Comparison of ENCODE assay signal across 10 mouse cellular contexts in genomic region chr11:94472916-94473706, GRCm38 (mm10). TPM values are rescaled to one million over a fixed set of nuclear protein-coding genes. Genes with fewer than 3 reads are reported as not detected.
A peak's percentile ranks its signal among the peaks of the same experiment; 100 is the strongest.
DNase-seq lines count a peak whose midpoint lies in the region; ATAC-seq and TF ChIP-seq lines count a peak whose summit lies in the region.
"Had no signal": no experiment of that assay in that cellular context is flagged by ENCODE, and none has a peak within 500 bp of the region (broad histone marks: within the 10 kb centered on the region; RNA-seq: fewer than 3 reads in every experiment).

No protein-coding gene starts in this region.

- H3K9me3 ChIP-seq in hindbrain, postnatal 0 days (ENCODE audit: low read length): no peaks in the 10 kb centered on the region
- no peaks in the 10 kb centered on the region for H3K9me3 ChIP-seq in neural tube, embryonic 11.5 days (ENCODE audit: control insufficient read depth, low read length)

- DNase-seq in embryo, embryonic 10 days (ENCODE audit: low spot score): peak; percentile 40
- DNase-seq in embryo, embryonic 10.5 days (ENCODE audit: low spot score): no peak
- DNase-seq in thymus, adult 2 months: peak; percentile 10
- no peak for DNase-seq in thymus, postnatal 0 days (ENCODE audit: low spot score)
- DNase-seq in hindbrain, postnatal 0 days (ENCODE audit: low spot score): no peak
- peak; percentile 50 for DNase-seq in neural tube, embryonic 11.5 days (ENCODE audit: low spot score)
- no peak for DNase-seq in left cerebral cortex, postnatal 25 days (ENCODE audit: low spot score in 2 of 2)
- no peak for DNase-seq in MN1 (ENCODE audit: low spot score)

- H3K27ac ChIP-seq in thymus, adult 2 months (ENCODE audit: control insufficient read depth, insufficient read depth, low read length): no peak overlapping the region
- peak overlapping the region; percentile 71 for H3K27ac ChIP-seq in hindbrain, postnatal 0 days
- H3K27ac ChIP-seq in neural tube, embryonic 11.5 days (ENCODE audit: low read depth, low read length): peak overlapping the region; percentile 58

- peak overlapping the region; percentile 83 for H3K9ac ChIP-seq in hindbrain, postnatal 0 days (replicated peaks; ENCODE audit: low read length)
- H3K9ac ChIP-seq in neural tube, embryonic 11.5 days (ENCODE audit: low read length): peak overlapping the region; percentile 79

- intact Hi-C loops in left cerebral cortex, postnatal 25 days (cut with DNase I): loop anchor here (2.0 to 5.0 kb wide), 2 partner anchors 48 to 146 kb away; partner anchors contain the start of gene Ankrd40

- no peak for TF ChIP-seq POLR2A in thymus, adult 2 months (IDR thresholded peaks at IDR 0.05; ENCODE audit: control insufficient read depth, extremely low read depth, insufficient read depth, low read length, poor library complexity)

- H3K4me2 ChIP-seq in hindbrain, postnatal 0 days (ENCODE audit: low read depth, low read length): peak overlapping the region; percentile 76
- H3K4me2 ChIP-seq in neural tube, embryonic 11.5 days (ENCODE audit: low read depth): peak overlapping the region; percentile 98

- ATAC-seq in hindbrain, postnatal 0 days: no peak
- ATAC-seq in neural tube, embryonic 11.5 days (ENCODE audit: insufficient read depth, low FRiP score, low TSS enrichment): peak; percentile 17; the same call in 1 of the 2 replicates

- TF ChIP-seq CTCF in thymus, adult 2 months (IDR thresholded peaks at IDR 0.05; ENCODE audit: borderline replicate concordance, control insufficient read depth, extremely low read depth, insufficient read depth, low read length, poor library complexity): no peak
- no peak for TF ChIP-seq CTCF in hindbrain, postnatal 0 days (IDR thresholded peaks at IDR 0.05; ENCODE audit: low read depth)

- H3K36me3 ChIP-seq in thymus, adult 2 months (ENCODE audit: control insufficient read depth, insufficient read depth, low read length): no peaks in the 10 kb centered on the region
- no peaks in the 10 kb centered on the region for H3K36me3 ChIP-seq in hindbrain, postnatal 0 days (ENCODE audit: insufficient read depth, low read length)
- no peaks in the 10 kb centered on the region for H3K36me3 ChIP-seq in neural tube, embryonic 11.5 days (ENCODE audit: control insufficient read depth, insufficient read depth, low read length)

- H3K4me3 ChIP-seq in thymus, adult 2 months (ENCODE audit: control insufficient read depth, insufficient read depth, low read length): peak overlapping the region; percentile 15
- H3K4me3 ChIP-seq in hindbrain, postnatal 0 days (ENCODE audit: low read length): peak overlapping the region; percentile 78
- H3K4me3 ChIP-seq in neural tube, embryonic 11.5 days (ENCODE audit: low read depth, low read length): peak overlapping the region; percentile 69

- peaks cover 17% of the 10 kb centered on the region for H3K4me1 ChIP-seq in thymus, adult 2 months (replicated peaks; ENCODE audit: control insufficient read depth, insufficient read depth, low read length)
- H3K4me1 ChIP-seq in hindbrain, postnatal 0 days (ENCODE audit: insufficient read depth, low read length): peaks cover 24% of the 10 kb centered on the region
- H3K4me1 ChIP-seq in neural tube, embryonic 11.5 days (ENCODE audit: control insufficient read depth, insufficient read depth, low read length): peaks cover 45% of the 10 kb centered on the region

- 2% methylated on average over 52 of the region's 52 CpGs for WGBS in thymus, adult 2 months
- WGBS in hindbrain, postnatal 0 days: 2% methylated on average over 51 of the region's 52 CpGs
- WGBS in neural tube, embryonic 11.5 days: under 1% methylated on average over 45 of the region's 52 CpGs

- peaks cover 26% of the 10 kb centered on the region for H3K27me3 ChIP-seq in thymus, adult 2 months (ENCODE audit: control insufficient read depth, insufficient read depth, low read length)
- H3K27me3 ChIP-seq in hindbrain, postnatal 0 days (ENCODE audit: insufficient read depth, low read length): no peaks in the 10 kb centered on the region
- H3K27me3 ChIP-seq in neural tube, embryonic 11.5 days (ENCODE audit: control insufficient read depth, insufficient read depth, low read length): peaks cover 36% of the 10 kb centered on the region

RNA-seq across cellular contexts. Expression of gene Cacna1g, which starts 0.9 kb away (rescaled TPM):
- 2.3 and 6.5 TPM in 2 replicates for polyA plus RNA-seq in thymus, adult 2 months (2012; rRNA removed)
- polyA plus RNA-seq in thymus, postnatal 0 days (2015; fragmentation: Nextera tagmentation; extraction: Ambion mirVana): 0.21 and 0.23 TPM in 2 replicates
- total RNA-seq in hindbrain, postnatal 0 days (2014; rRNA removed): 87.7 and 90.3 TPM in 2 replicates
- polyA plus RNA-seq in hindbrain, postnatal 0 days (2015; fragmentation: Nextera tagmentation; extraction: Ambion mirVana): 10.0 and 10.4 TPM in 2 replicates
- polyA plus RNA-seq in neural tube, embryonic 11.5 days (2014; fragmentation: Nextera tagmentation; extraction: Ambion mirVana): 9.0 and 10.0 TPM in 2 replicates
- 10 to 100 TPM; 83.4 to 92.5 TPM for total RNA-seq in left cerebral cortex, postnatal 25 days (2021)
- total RNA-seq: hematopoietic stem cell, adult 5-6 weeks had no signal

RNA-seq across cellular contexts. Expression of gene Spata20, which starts 12.9 kb away (rescaled TPM):
- polyA plus RNA-seq in thymus, adult 2 months (2012; rRNA removed): 0.04 and 0.39 TPM in 2 replicates
- 0.09 TPM in 1 of 2 replicates, not detected in the other for polyA plus RNA-seq in thymus, postnatal 0 days (2015; fragmentation: Nextera tagmentation; extraction: Ambion mirVana)
- 1.5 and 11.8 TPM in 2 replicates for total RNA-seq in hindbrain, postnatal 0 days (2014; rRNA removed)
- 1.0 and 1.6 TPM in 2 replicates for polyA plus RNA-seq in hindbrain, postnatal 0 days (2015; fragmentation: Nextera tagmentation; extraction: Ambion mirVana)
- 0.23 TPM in 1 of 2 replicates, not detected in the other for polyA plus RNA-seq in neural tube, embryonic 11.5 days (2014; fragmentation: Nextera tagmentation; extraction: Ambion mirVana)
- total RNA-seq in left cerebral cortex, postnatal 25 days (2021): under 1 TPM; 0.27 to 0.69 TPM
- total RNA-seq: hematopoietic stem cell, adult 5-6 weeks; MEL had no signal

RNA-seq across cellular contexts. Expression of gene Epn3, which starts 26.7 kb away (rescaled TPM):
- 1.8 and 3.3 TPM in 2 replicates for polyA plus RNA-seq in thymus, adult 2 months (2012; rRNA removed)
- polyA plus RNA-seq in thymus, postnatal 0 days (2015; fragmentation: Nextera tagmentation; extraction: Ambion mirVana): 0.78 and 0.91 TPM in 2 replicates
- total RNA-seq in hindbrain, postnatal 0 days (2014; rRNA removed): 2.7 and 6.2 TPM in 2 replicates
- 3.6 and 3.7 TPM in 2 replicates for polyA plus RNA-seq in hindbrain, postnatal 0 days (2015; fragmentation: Nextera tagmentation; extraction: Ambion mirVana)
- 0.68 and 0.72 TPM in 2 replicates for polyA plus RNA-seq in neural tube, embryonic 11.5 days (2014; fragmentation: Nextera tagmentation; extraction: Ambion mirVana)
- under 1 TPM; 0.73 to 0.92 TPM for total RNA-seq in left cerebral cortex, postnatal 25 days (2021)
- total RNA-seq: MEL had no signal

RNA-seq across cellular contexts. Expression of gene Mycbpap, which starts 48.4 kb away (rescaled TPM):
- 0.13 and 0.19 TPM in 2 replicates for polyA plus RNA-seq in thymus, adult 2 months (2012; rRNA removed)
- 0.14 and 0.17 TPM in 2 replicates for polyA plus RNA-seq in thymus, postnatal 0 days (2015; fragmentation: Nextera tagmentation; extraction: Ambion mirVana)
- 2.3 and 4.8 TPM in 2 replicates for total RNA-seq in hindbrain, postnatal 0 days (2014; rRNA removed)
- polyA plus RNA-seq in hindbrain, postnatal 0 days (2015; fragmentation: Nextera tagmentation; extraction: Ambion mirVana): 1.1 and 1.5 TPM in 2 replicates
- 1.4 and 3.2 TPM in 2 replicates for polyA plus RNA-seq in neural tube, embryonic 11.5 days (2014; fragmentation: Nextera tagmentation; extraction: Ambion mirVana)
- 1 to 10 TPM; 2.9 to 5.3 TPM for total RNA-seq in left cerebral cortex, postnatal 25 days (2021)

Comparison
In these comparisons a context has a peak if more than half of its experiments do, and no peak if none do; other contexts are left out.
1. DNase-seq: peak in embryo, embryonic 10 days (single experiment), thymus, adult 2 months (single experiment) and neural tube, embryonic 11.5 days (single experiment); none in embryo, embryonic 10.5 days (single experiment), thymus, postnatal 0 days (single experiment), hindbrain, postnatal 0 days (single experiment), left cerebral cortex, postnatal 25 days (0 of 2) and MN1 (single experiment).
2. H3K4me3 ChIP-seq: peak in every context shown above with its lines; median percentile 78 in hindbrain, postnatal 0 days; 69 in neural tube, embryonic 11.5 days; 15 in thymus, adult 2 months.